Mouse (Mus musculus) activated CD4-positive, CD25-positive, alpha-beta regulatory T cell, adult 4 months (primary cell): ENCODE measurements around the gene Naa25. TPM values are rescaled to one million over a fixed set of nuclear protein-coding genes. Genes with fewer than 3 reads are reported as not detected.

Experiments used
- ATAC-seq: one replicate; pipeline ENCODE4 v1.8.0; 2017
- polyA plus RNA-seq, 2 experiments: library from polyadenylated mRNA; unstranded; fragments of 100-300 nt; shearing (Covaris generic); gene quantifications; one replicate each; pipeline ENCODE4 v1.2.1; 2017

Gene Naa25
- polyA plus RNA-seq = 10 to 100 TPM; 27.0 to 30.4 TPM

- ATAC-seq = peak; percentile 93
Measured at GRCm38 (mm10) chr5:121397187-121398145, at the start of gene Naa25. TSS of gene Naa25 (plus strand) at chr5:121397936.

DNA sequence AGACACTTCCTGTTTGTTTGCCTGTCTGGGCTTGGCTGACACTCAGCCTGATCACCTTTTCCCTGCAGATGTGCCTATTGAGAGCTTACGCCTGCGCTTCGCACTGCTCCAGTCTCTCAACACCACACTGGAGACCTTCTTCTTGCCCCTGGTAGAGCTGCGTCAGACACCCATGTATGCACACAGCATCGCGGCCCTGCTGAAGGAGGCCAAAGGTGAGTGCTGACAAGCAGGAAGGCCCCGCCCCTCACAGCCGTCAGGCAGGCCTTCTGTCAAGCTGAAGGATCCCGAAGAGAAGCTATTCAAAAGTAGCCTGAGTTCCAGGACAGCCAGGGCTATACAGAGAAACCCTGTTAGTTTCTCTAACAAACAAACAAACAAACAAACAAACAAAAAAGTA lies 38.5 kb upstream of the Naa25 start:
- ATAC-seq = no peak

- no peak for ATAC-seq
Measured at GRCm38 (mm10) chr5:121361696-121362095, 36.0 kb upstream of the Naa25 start.

- ATAC-seq = no peak
Measured at GRCm38 (mm10) chr5:121363441-121363840, 34.3 kb upstream of the Naa25 start.

- no peak for ATAC-seq
Measured at GRCm38 (mm10) chr5:121366449-121367225, 31.1 kb upstream of the Naa25 start.

- no peak for ATAC-seq
Measured at GRCm38 (mm10) chr5:121367255-121367654, 30.5 kb upstream of the Naa25 start.

DNA sequence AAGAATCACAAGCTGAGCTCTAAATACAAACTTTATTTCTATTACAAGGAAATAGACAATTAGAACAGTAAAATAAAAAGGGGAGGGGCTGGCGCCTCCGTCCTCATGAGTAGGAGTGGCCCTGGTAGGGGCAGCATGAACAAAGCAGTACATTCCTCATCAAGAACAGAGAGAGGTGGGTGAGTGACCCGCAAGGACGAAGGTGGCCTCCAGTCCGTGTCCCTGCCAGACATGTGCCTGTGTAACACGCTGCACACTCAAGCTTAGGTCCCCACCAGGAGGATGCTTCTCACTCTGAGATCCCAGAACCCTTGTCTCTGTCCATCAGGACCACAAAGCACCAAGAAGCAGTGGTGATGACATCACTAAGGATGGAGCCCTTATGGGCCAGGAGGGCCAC lies 26.0 kb upstream of the Naa25 start:
- ATAC-seq = no peak

DNA sequence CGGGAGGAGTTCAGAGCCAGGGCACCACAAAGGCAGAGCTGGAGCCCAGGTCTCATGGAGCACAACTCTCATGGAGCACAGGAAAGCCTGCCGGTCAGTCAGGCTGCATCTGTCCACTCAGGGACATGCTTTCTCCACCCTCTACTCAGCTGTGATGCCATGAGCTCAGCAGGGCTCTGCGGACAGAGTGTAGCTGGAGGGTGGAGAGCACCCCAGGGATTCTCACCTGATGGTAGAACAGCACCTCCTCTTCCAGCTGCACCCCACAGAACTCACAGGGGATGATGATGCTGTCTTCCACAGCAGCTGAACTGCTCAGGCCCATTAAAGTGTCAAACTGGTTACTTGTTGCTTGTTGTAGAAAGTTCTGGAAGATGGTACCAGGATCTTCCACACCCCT lies 22.9 kb upstream of the Naa25 start:
- no peak for ATAC-seq

- ATAC-seq = peak; percentile 49
Measured at GRCm38 (mm10) chr5:121376972-121377371, 20.8 kb upstream of the Naa25 start.

DNA sequence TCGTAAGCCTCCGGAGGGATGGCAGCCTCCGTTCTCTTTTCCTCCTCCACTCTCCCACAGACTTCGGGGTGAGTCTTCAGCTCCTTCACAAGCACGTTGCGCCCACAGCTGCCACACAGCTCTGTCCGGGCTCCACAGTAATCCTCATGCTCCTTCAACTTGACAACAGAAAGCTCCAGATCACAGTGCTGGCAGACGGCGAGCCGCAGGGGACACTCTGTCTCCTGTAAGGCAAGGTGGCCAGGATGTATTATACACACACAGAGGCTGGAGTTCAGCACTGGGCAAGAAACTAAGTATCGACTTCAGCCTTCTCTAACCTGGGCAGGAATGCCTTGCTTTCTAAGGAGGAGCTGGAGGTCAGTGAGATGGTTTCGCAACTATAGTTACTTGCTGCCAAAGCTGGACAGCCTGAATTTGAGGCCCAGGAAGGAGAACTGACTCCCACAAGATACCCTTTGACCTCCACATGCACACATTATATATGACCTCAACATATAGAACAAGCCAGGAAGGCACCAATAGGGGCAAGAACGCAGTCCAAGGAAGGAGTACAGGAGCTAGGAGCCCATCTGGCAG lies 19.0 kb upstream of the Naa25 start:
- no peak for ATAC-seq

DNA sequence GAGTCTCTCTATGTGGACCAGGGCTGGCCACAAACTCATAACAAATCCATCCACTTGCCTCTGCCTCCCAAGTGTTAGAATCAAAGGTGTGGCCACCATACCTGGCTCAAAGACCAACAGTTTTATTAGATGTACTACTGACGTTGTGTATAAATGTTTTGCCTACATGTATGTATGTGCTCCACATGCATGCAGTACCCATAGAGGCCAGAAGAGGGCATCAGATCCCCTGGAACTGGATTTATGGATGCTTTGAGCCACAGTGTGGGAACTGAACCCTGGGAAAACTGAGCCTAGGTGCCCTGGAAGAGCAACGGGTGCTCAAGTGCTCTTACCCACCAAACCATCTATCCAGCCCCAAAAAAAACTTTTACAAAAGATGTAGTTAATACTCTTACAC lies 17.0 kb upstream of the Naa25 start:
- ATAC-seq = no peak

- ATAC-seq = no peak
Measured at GRCm38 (mm10) chr5:121383857-121384756, 13.6 kb upstream of the Naa25 start.

DNA sequence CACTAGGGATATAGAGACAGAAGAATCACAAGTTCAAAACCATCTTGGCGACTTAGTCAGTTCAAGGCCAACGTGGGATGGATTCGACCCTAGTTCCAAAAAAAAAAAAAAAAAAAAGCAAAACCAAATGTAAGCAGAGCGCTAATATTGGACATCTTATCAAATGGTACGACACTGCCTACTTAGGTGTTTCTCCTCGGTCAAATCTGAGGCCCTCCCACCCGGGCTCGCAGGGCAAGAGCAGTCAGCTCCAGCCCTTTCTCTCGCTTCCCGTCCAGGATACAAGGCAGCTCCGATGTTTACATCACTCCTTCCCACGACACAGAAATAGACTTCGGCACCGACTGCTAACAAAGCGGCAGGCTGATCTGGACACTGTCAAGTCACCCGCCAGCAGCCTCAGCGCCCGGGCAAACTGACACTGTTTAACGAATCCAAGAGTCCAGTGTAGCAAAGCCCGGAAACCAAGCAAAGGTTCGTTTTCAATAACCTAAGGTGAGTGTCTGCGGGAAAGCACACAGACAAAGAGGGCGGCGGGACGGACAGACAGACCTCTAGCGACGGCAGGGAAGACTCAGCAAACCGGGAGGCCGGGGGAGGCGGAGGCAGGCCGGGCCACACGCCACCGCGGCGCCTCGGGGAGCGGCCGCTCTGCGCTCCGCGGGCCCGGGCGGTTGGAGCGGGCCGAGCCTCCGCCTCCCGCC lies 12.8 kb upstream of the Naa25 start:
- ATAC-seq = peak; percentile 8

DNA sequence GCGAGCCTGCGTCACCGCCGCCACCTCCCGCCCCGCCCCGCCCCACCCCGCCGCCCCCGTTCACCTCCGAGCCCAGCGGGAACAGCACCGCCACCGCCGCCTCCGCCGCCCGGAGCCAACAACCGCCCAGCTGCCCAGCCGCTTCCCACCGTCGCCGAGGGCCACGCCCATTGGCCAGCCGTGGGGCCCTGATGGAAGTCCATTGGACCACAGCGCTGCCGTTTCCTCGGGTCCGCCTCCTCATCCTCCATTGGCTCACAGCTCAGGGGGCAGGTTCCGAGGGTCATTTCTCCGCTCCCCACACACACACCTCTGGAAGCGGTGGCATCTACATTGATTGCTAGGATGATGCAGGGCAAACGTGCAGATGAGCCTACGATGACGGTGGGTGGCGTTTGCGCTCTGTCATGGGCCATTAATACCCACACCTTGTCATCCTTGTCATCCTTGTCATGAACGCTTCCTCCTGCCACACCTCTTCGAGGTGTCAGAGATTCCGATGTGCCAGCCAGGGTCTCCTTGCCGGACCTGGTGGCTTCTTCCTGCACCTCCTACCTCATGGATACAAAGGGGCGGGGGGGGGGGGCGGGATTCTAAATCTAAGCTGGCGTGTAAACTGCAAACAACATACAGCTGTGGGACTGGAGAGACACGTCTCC lies 12.1 kb upstream of the Naa25 start, which contains the start of gene Trafd1:
Gene Trafd1 (minus strand): TSS at position 172 of the 659 bp plus-strand sequence.
- peak; percentile 80 for ATAC-seq

DNA sequence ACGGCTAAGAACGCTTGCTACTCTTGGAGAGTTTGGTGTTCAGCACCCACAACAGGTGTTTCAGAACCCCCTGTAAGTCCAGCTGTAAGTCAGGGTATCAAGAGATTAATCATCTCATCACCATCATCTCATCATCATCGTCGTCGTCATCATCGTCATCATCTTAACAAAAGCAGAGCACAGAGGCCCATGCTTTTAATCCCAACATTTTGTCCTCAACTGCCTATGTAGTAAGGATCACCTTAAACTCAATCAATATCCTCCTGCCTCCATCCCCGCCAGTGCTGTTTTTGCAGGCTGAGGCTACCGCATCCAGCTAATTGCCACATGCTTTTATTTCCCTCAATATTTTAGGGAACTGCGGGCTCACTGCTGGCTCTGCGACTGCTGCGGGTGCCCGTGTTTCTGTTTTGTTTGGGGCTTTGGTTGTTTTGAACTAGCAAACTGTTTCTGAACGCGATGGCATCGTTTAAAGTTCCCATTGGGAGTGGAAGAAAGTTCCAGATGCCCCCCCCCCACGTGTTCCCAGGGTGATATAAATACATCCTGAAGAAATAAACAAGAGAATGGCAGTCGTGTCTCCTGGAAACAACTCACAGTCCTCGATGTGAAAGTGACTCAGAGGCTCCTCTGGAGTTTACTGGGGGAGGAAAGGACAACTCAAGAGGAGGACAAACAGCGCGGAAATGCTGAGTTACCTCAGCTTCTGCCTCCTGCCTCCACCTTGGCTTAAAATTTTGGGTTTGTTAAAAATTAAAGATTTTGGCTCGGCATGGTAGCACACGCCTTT lies 11.4 kb upstream of the Naa25 start:
- ATAC-seq = no peak

- ATAC-seq = no peak
Measured at GRCm38 (mm10) chr5:121387126-121387525, 10.6 kb upstream of the Naa25 start.

- ATAC-seq = no peak
Measured at GRCm38 (mm10) chr5:121389106-121389505, 8.6 kb upstream of the Naa25 start.

GRCm38 (mm10) chr5:121389691-121390090 lies 8.0 kb upstream of the Naa25 start:
- ATAC-seq = no peak

DNA sequence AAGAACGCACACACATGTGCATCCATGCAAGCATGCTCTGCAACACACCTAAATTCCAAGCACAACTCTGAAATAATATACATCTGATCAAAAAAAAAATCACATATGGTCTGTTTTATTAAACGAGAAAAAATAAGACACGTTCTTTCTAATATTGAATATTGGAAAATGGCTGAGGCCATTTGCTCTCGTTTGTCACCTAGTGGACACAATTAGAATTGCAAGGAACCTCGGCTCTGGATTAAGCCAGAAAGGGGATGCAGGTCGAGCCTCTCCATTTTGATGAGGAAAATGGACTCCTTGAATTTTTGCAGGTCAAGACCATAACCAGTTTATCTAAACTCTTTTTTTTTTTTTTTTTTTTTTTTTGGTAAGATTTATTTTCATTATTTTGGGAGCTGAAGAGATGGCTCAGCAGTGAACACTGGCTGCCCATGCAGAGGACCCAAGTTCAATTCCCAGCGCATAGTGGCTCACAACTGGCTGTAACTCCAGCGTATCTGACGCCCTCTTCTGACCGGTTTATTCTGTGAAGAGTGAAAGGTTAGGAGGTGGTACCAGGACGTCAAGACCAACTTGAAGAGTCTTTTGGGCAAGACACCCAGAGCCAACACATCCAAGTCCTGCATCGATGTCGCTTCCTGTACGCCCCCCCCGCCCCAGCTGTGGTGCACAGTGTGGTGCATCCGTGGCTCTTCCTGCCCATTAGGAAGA lies 4.9 kb upstream of the Naa25 start:
- no peak for ATAC-seq
